Mouse (Mus musculus) gastrocnemius, postnatal 14 days (tissue): ENCODE results near the gene Kctd11. TPM values are rescaled to one million over a fixed set of nuclear protein-coding genes. Genes with fewer than 3 reads are reported as not detected.
"Not testable (repeated sequence)": the region's sequence is repeated elsewhere in the genome, so short reads cannot be mapped to it uniquely, and the experiment has no call there.

ENCODE experiments used
- DNase-seq: peaks from one replicate; pipeline ENCODE4 v3.0.0; 2021; ENCODE audit warnings: mixed read lengths
- intact Hi-C: fragments of 180-260 bp; cut with DNase I; formaldehyde crosslinking; loops from one replicate; pipeline ENCODE4 v1.15.1; 2025; ENCODE audit warnings: low total_unique reads
- long read RNA-seq, 2 experiments: library from polyadenylated mRNA; stranded (forward); transcript quantifications; one replicate each; pipeline ENCODE4 v2.0.0; 2021
- total RNA-seq, 2 experiments: library from RNA; stranded (reverse); gene quantifications; 2 replicates each; pipeline ENCODE4 v1.2.3; 2021

The Kctd11 gene
- 1 to 10 TPM; 2.0 TPM for total RNA-seq
- long read RNA-seq, experiment 1, partial matches to known transcripts, result 0 of 4 reads
- long read RNA-seq, experiment 1, other reads (novel, unspliced or antisense), result 0 of 4 reads
- long read RNA-seq, experiment 2, partial matches to known transcripts, result 0 of 3 reads
- long read RNA-seq, experiment 2, other reads (novel, unspliced or antisense), result 0 of 3 reads

DNA sequence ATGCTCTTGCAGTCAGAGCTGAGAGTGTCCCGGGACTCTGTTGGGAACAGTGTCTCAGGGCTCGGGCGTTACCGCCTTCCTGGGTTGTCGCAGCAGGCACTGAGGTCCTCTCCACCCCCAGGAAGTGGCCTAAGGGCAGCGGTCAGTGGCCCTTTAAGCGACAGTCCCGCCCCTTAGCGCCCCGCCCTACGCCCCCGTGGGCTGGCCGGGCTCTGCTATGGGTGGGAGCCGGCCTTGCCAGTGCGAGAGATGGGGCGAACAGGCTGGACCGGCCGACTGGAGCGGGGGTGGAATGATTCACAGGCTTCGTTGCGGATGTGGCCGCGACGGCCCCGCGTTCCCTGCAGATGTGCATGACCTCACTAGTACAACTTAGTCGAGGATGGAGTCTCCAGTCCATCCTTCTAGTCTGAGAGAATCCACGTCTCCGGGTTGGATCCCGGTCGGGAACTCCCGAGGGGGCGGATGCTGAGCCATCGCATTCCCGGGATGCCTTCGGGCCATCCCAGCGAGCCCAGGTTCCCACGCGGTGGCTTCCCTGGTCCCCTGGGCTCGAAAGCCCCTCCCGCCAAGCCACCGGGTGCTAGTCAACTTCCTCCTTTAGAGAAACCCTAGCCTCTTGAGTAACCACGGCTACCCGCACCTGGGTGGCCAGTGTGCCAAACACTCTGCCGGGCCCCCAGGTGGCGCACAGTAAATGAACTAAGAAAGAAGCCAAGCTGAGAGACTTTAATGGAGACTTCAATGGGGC, at the start of gene Kctd11:
Gene Kctd11, minus strand, starts transcription at position 554 of the 751 bp plus-strand sequence.
- peak; percentile 93 for DNase-seq
- intact Hi-C loops, result no loop called here

DNA sequence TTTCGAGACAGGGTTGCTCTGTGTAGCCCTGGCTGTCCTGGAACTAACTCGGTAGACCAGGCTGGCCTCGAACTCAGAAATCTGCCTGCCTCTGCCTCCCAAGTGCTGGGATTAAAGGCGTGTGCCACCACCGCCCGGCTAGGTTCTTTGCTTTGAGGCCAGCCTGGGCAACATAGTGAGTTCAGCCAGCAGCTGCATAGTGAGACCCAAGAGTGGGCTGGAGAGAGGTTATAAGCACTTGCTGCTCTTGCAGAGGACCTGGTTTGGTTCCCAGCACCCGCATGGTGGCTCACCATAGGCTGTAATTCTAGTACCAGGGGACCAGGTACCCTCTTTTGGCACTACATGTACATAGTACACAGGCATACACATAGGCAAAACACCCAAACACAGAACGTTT, 49.0 kb upstream of the Kctd11 start:
- intact Hi-C loops, result loop anchor here (10.0 kb wide), 1 partner anchor 75 kb away; the partner anchor contains the start of gene Dvl2
- DNase-seq, result not testable (repeated sequence)

DNA sequence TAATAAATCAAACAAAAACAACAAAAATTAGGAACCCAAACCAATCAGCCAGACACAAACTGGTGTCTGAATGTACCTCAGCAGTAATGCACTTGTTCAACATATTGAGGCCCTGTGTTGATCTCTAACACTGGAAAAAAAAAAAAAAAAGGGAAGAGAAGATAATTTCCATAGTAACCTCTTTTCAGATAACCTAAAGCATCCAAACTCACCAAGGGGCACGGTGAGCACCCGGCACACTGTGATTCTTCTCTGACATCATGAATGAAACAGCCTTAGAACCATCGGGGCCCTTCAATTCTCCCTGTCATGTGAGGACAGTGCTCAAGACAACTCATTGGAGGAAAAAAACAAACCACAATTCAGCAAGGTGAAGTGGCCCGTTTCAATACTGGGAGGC, 48.5 kb upstream of the Kctd11 start:
- intact Hi-C loops, result loop anchor here (10.0 kb wide), 1 partner anchor 75 kb away; the partner anchor contains the start of gene Dvl2

DNA sequence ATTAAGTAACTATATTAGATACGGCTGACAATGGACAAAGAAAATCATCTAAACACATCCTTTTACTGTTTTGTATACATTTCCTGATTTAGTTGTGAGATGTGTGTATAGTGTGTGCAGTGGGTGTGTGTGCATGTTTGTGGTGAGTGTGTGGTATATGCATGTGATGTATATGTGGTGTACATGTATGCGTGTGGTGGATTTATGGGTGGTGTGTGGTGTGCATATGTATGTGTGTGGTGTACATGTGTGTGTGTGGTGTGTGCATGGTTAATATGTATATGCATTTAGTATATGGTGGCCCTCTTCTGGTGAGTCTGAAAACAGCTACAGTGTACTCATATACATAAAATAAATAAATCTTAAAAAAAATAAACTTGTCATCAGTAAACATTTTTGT, 46.3 kb upstream of the Kctd11 start:
- intact Hi-C loops, result no loop called here
- no peak for DNase-seq

More for the DNA sequence above, 48.5 kb upstream of the Kctd11 start:
- no peak for DNase-seq

DNA sequence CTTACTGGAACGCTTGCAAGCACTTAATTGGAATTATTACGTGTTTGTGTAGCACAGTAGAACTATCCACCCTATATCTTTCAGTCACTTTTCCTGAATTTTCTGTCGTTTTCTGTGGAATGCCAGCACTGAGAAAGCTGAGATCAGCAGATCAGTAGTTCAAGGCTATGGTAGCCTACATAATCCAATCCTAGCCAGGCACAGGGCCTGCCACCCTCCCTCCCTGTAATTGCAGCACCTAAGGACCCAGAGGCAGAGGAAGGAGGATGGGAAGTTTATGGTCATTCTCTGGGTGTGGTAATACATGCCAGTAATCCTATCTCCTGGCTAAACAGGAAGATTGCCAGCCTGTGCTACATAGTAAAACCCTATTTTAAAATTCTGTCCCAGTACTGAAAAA, 41.6 kb upstream of the Kctd11 start:
- DNase-seq, result no peak
- intact Hi-C loops, result no loop called here

DNA sequence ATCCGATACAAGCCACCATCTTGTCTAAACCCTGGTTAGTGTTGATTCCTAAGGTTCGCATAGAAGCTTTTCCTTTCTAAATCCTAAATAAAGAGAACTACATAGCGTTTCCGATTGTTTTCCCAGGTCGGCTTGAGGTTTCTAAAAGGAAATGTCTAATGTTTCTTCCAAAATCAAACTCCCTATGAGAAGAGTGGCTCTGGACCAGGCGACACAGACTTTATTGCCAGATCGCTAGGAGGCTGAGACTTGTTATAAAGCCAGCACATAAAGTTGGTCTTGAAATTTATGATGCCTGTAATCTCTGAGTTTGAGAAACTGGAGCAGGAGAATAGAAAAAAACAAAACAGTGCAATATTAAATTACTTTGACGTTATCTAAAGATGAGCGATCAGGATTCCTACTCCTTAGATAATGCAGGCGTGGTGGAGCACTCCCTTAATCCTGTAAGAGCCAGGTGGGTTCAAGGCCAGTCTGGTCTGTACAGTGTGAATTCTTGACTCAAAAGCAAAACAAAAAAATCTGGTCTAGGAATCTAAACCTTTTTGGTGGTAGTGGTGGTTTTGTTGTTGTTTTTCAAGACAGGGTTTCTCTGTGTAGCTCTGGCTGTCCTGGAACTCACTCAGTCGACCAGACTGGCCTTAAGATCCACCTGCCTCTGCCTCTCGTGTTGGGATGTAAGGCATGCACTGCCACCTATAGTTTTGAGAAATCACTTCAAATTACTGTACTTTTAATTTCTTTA, 41.0 kb upstream of the Kctd11 start:
- intact Hi-C loops, result no loop called here

DNA sequence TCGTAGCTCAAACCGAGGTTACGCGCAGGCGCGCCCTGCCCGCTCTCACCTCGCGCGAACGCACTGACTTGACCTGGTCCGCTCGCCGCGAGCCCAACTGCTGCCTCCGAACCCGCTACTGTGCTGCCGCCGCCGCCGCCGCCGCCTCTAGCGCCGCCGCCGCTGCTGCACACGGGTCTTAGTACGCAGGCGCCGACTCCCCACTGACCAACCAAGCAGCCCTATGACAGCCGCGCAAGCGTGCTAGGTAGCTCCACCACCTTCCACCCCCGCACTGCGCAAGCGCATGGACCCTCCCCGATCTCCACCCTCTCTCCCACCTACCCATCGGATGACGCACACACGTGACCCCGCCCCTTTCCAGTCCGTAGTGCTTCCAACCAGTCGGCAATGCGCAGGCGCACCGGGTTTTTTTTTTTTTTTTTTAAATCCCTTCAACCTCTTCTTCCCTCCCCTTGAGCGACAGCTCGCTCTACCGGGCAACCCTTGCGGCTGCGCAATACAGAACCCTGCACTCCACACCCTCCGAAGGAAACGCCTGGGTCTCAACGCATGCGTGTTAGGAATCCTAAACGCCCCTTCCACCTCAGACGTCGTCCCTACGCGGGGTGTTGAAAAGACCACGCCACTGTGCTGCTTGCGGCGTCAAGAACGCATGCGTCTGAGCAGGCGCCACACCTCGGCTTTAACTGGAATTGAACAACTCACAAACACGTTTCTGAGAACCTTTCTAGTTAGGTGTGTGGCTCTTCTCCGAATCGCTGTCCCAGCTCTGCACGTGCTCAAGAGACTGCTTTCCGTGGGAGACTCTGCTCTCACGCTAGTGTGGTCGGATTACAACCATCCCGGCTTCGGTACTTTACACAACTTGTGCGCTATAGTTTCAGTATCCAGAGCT, 40.2 kb upstream of the Kctd11 start, which contains the start of gene Eif5a:
Gene Eif5a, minus strand, starts transcription at position 845 of the 898 bp plus-strand sequence.
- intact Hi-C loops, result no loop called here

More for the DNA sequence above, 41.0 kb upstream of the Kctd11 start:
- DNase-seq, result no peak

DNA sequence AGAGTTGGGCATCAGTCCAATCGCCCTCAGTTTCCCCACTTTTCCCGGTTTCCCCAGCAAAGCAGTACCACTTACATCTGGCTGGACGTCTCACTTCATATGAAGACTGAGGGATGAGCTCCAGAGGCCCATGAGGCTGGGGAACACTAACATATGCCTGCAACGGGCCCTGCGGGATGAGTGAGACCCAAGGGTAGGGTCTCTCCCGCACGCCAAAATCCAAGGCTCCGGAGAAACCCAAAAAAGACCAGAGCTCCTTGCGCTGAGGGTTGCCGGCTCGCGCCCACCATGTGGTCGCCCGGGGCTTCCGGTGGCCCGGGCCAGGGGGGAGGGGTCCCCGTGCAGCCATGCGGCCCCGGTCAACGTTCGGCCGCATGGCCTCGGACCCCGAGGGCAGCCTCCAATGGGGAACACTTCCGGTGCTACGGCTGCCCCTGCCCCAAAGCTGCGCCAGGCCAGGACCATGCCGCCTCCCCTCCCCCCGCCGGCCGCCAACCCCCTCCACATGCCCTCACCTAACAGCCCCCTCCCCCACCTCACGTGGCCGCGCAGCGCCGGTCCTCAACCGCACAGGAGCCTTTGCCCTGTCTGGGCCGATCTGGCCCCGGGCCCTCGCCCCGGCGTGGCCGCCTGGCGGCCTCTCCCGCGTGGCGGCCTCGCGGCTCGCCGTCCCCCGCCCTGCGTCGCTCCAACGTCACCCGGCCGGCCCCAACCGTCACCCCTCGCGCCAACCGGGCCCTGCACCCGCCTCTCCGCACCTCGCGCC, 39.2 kb upstream of the Kctd11 start:
- peak; percentile 69 for DNase-seq
- intact Hi-C loops, result no loop called here

More for the DNA sequence above, 40.2 kb upstream of the Kctd11 start, which contains the start of gene Eif5a:
- DNase-seq, result peak; percentile 100

DNA sequence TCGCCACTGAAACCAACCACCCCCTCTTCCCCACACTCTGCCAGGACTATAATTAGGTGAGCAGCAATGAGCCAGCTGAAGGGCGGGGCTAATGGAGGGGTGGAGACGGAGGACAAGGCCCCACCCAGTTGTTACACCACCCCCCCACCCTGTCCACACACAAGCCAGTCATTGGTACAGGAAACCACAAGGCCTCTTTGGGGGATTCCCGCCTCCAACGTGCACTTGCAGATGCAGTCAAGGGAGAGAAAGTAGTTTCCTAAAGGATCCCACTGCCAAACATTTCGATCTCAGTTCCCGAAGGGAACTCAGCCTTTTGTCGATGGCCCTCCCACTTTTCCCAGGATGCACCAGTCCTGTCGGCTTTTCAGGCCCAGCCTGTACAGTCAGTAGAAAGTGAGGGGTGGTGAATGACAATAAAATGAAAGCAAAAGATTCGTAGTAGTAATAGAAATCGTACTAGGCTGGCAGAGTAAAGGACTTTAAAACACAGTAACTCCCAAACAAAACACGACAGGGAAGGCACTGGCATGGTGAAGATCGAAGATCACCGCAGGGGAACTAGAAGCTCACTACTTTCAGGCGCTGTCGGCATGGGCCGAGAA, 38.6 kb upstream of the Kctd11 start:
- intact Hi-C loops, result no loop called here
- peak; percentile 86 for DNase-seq

DNA sequence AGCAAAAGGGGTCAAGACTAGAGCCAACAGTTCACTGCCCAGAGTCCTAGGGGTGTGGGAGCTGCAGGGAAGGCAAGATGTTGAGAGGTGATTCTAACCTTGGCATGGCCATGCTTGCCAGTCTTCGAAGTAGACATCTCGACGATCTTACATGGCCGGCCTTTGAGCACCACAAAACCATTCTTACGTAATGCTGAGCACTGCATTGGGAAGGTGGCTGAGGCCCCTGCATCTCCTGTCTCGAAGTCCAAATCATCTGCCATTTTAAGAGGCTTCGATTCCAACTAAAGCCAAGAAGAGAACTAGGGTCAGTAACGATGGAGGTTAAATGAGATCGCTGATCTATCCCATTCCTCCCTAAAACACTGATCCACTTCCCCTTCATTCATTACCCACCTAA, 37.8 kb upstream of the Kctd11 start:
- intact Hi-C loops, result no loop called here
- no peak for DNase-seq

DNA sequence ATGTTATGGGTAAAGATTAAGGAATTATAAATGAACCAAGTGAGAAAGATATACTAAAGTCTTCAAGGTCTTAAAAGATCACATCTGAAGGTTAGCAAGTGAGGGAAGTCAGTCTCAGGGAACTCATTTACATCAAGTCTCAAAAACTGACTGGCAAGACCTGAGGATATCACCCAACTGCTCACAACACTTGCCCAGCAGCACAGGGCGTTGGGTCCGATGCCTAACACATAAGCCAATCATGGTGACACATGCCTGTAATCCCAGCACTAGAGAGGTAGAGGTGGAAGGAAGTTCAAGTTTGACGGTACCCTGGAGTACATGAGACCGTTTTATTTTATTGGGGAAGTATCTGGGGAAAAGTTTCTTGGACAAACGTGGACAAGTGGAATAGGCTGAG, 36.9 kb upstream of the Kctd11 start:
- intact Hi-C loops, result no loop called here
- no peak for DNase-seq

DNA sequence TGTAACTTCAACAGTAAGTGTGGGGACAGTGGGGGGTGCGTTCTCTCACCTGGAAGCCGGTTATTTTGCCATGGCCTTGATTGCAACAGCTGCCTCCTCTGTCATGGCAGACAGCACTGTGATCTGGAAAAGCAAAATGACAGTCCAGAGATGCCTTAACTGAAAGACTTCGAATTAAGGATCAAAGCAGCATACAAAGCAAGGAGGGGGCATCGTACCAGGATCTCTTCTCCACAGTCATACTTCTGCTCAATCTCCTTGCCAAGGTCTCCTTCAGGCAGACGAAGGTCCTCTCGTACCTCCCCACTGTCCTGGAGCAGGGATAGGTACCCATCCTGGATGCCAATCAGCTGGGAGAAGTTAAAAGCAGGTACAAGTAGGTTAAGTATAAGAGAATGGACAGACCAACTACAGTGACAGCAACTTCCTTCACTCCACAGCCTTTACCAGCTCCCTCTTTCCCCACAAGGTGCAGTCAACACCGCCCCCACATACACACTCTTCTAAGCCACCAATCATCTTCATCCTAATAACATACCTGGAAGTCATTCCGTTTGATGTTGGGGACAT, 36.3 kb upstream of the Kctd11 start:
- intact Hi-C loops, result no loop called here
- DNase-seq, result no peak

DNA sequence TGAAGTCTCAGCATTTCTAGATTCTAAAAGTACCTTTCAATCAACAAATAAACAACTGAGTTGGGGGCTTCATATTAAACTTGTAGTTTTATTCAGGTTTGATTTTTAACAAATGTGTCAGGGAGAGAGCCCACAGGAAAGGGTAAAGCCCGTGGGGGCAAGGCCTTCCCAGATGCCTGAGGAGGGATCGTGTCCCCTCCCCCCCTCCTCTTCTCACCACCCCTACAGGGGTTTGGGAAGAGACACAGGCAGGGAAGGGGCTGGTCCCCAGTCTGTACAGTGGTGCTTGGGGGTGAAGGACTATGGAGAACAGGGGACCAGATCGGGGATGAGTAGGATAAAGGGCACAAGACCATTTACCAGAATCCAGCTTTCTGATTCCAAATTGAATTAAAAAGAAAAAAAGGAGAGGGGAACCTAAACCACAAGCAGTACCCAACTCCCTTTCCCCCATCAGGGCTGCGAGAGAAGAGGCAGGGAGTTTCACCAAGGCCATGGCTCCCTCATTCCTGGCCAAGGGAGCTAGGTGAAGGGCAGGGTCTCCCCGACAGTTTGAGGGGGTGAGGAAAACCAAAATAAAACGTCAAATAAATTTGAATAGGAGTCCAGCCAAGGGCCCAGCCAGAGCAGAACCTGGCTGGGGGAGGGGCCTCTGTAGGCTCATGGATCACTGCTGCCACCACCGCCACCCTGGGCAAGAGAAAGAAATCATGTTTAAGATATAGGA, 35.6 kb upstream of the Kctd11 start:
- intact Hi-C loops, DNase-seq: not testable (repeated sequence)

DNA sequence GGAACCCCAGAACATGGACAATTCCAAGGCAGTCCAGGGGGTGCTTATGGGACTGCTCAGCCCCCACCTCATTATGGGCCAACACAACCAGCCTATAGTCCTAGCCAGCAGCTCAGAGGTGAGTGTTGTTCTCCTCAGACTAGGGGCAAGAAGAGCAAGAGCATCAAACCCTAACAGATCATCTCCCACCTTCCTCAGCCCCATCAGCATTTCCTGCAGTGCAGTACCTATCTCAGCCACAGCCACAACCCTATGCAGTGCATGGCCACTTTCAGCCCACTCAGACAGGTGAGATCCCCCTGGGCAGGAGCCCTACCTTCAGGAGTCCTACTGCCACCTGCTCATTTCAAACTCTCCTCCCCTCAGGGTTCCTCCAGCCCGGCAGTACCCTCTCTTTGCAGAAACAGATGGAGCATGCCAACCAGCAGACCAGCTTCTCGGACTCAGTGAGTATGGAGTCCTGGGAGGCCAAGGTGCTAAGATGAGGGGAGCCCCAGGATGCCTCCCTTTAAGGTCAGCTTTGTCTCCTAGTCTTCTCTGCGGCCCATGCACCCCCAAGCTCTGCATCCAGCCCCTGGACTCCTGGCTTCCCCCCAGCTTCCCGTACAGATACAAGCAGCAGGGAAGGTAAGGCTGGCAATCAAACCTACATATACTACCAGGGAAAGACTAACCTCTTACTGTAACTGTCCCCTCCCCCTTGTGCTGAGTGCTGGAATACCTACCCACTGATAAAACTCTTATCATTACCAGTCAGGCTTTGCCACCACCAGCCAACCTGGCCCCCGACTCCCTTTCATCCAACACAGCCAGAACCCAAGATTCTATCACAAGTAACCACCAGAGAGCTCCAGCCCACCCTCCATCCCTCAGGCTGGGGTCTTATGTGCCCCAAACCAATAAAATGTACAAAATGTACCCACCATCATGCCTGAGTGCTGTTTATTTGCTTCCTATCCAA, 34.7 kb upstream of the Kctd11 start:
- intact Hi-C loops, result no loop called here
- no peak for DNase-seq

DNA sequence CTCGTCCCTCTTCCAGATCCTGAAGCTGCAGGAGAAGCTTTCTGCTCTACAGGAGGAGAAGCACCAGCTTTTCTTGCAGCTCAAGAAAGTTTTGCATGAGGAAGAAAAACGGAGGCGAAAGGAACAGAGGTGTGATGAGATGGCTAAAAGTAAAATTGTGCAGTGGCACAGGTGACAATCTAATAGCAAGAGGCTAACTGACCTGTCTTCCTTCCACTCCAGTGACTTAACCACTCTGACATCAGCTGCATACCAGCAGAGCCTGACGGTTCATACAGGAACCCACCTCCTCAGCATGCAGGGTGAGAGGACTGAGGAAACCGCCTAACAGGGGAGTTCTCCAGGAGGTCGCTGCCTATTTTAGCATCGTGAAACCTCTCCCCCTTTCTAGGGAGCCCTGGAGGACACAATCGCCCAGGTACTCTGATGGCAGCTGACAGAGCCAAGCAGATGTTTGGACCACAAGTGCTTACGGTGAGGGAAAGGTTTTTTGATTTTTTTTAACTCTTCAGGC, 33.8 kb upstream of the Kctd11 start:
- DNase-seq, result no peak
- intact Hi-C loops, result no loop called here

DNA sequence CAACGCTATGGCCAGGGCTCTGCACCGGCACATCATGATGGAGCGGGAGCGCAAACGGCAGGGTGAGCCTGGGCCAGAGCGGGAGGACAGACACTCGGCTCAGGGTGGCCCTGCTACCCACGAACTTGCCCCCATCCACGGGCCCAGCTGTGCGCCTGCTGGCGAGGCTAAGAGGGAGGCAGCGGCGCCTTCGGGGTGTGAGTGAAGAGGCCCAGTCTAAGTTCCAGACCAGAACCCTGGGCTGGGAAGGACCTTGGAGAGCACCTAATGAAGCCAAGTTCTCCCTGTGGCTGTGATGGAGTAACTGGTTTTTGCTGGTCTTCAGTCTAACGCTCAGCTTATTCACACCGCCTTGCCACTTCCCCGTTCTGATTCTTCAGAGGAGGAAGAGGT, 33.2 kb upstream of the Kctd11 start:
- DNase-seq, result no peak
- intact Hi-C loops, result no loop called here
